Mouse (Mus musculus) heart, postnatal 36 days (tissue): Measurements from ENCODE around the gene Alpk1. TPM values are rescaled to one million over a fixed set of nuclear protein-coding genes. Genes with fewer than 3 reads are reported as not detected.

Source experiments
- DNase-seq, 2 experiments: peaks; one replicate each; pipeline ENCODE4 v3.0.0; 2021 to 2022
- intact Hi-C: fragments of 180-260 bp; cut with DNase I; formaldehyde crosslinking; loops from one replicate; pipeline ENCODE4 v1.15.1; 2025
- total RNA-seq, 2 experiments: library from RNA; stranded (reverse); gene quantifications; 2 replicates each; pipeline ENCODE4 v1.2.3; 2021

Gene Alpk1
- total RNA-seq, 2 experiments from 2014 or later: 2.7 to 4.1 TPM

GRCm38 (mm10) chr3:127633080-127634032 lies 147.0 kb downstream of the Alpk1 start, which contains the start of gene Neurog2:
TSS of gene Neurog2 (plus strand) at chr3:127633135.
- peak; percentile 17 to 22 for DNase-seq
- intact Hi-C loops: loop anchor here (5.0 kb wide), 1 partner anchor 264 kb away; the partner anchor contains the start of gene Fam241a

GRCm38 (mm10) chr3:127632531-127632930 lies 147.8 kb downstream of the Alpk1 start:
- intact Hi-C loops: loop anchor here (5.0 kb wide), 1 partner anchor 265 kb away; the partner anchor contains the start of gene Fam241a
- DNase-seq: peak; percentile 19 to 25

DNA sequence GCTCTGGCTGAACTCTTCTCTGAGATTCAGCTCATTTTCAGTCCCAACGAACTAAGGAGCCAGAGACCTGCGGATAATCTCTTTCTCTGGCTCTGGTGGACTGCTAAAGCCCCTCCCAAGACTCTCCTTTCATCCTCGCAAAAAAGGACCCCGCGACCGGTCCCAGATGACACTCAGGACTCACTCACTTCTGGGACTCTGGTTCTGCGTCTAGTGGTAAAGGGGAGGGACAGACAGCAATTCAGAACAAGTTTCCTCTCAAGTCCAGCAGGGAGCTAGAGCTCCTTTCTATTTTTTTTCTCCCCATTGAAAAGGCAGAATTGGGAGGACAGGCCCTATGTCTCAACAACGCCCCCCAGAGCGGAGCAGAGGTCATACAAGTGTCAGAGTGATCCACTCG lies 148.7 kb downstream of the Alpk1 start:
- DNase-seq: peak in 1 of 2 experiments; percentile 22
- intact Hi-C loops: loop anchor here (5.0 kb wide), 1 partner anchor 266 kb away; the partner anchor contains the start of gene Fam241a

GRCm38 (mm10) chr3:127630735-127631372 lies 149.5 kb downstream of the Alpk1 start:
- intact Hi-C loops: loop anchor here (5.0 kb wide), 1 partner anchor 266 kb away; the partner anchor contains the start of gene Fam241a
- peak in 1 of 2 experiments; percentile 11 for DNase-seq

DNA sequence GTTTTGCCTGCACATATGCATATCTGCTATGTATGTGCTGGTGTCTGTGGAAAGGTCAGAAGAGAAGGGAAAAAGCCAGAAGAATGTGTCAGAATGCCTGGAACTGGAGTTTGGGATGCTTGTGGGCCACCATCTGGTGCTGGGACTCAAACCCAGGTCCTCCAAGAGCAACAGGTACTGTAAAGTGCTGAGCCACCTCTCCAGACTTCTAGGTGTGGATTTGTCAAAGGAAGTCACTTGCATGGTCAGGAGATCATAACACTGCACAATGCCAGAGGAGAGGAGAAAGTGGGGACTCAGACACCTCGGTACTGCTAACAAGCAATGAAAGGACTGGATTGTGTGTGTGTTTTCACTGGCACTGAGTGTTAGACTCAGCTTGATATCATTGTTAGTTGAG lies 150.1 kb downstream of the Alpk1 start:
- peak in 1 of 2 experiments; percentile 11 for DNase-seq
- intact Hi-C loops: loop anchor here (5.0 kb wide), 1 partner anchor 267 kb away; the partner anchor contains the start of gene Fam241a

GRCm38 (mm10) chr3:127628311-127629184 lies 151.8 kb downstream of the Alpk1 start:
- peak in 1 of 2 experiments; percentile 10 for DNase-seq
- intact Hi-C loops: loop anchor here (5.0 kb wide), 2 partner anchors 209 to 224 kb away; partner anchors contain the start of gene Ap1ar

- DNase-seq: no peak
- intact Hi-C loops: loop anchor here (5.0 kb wide), 2 partner anchors 209 to 224 kb away; partner anchors contain the start of gene Ap1ar
These were observed 152.4 kb downstream of the Alpk1 start for GRCm38 (mm10) chr3:127627956-127628310.

GRCm38 (mm10) chr3:127627151-127627955 lies 153.0 kb downstream of the Alpk1 start:
- intact Hi-C loops: loop anchor here (5.0 kb wide), 2 partner anchors 210 to 225 kb away; partner anchors contain the start of gene Ap1ar
- DNase-seq: peak in 1 of 2 experiments; percentile 15

GRCm38 (mm10) chr3:127626524-127626923 lies 153.8 kb downstream of the Alpk1 start:
- intact Hi-C loops: loop anchor here (5.0 kb wide), 2 partner anchors 211 to 226 kb away; partner anchors contain the start of gene Ap1ar

DNA sequence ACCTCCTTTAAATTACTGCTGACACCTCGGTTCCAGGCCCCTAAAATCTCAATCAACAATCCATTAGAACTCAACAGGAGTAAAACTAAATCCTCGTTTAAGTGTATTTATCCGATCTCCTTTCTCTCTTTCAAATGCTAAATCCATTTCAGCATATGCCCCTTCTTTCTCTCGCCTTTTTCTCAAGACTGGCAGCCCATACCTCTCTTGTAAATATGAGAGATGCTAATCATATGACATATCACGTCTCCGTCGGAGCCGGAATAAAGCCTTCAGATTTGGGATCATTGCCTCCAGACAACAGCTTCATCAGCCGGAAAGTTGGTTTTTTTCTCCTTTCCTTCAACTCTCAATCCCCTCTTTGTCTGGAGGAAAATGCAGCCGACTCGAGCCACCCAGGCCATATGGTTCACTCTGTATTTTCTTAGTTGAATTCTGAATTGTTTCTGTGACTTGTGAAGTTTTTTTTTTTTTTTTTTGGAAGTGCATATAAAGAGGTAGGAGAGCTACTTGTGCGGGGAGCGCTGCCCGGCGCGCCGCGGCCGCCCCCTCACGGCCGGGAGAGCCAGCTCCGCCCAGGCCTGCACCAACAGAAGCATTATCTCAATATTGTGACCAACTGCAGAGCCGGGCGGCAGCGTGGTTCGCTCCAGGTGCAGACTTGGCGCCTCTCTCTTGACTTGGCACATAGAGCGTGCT lies 154.5 kb downstream of the Alpk1 start:
- intact Hi-C loops: loop anchor here (2.0 to 5.0 kb wide), 4 partner anchors 137 to 323 kb away; partner anchors contain the start of gene Ap1ar
- DNase-seq: peak in 1 of 2 experiments; percentile 27

More at GRCm38 (mm10) chr3:127626524-127626923, 153.8 kb downstream of the Alpk1 start:
- no peak for DNase-seq

DNA sequence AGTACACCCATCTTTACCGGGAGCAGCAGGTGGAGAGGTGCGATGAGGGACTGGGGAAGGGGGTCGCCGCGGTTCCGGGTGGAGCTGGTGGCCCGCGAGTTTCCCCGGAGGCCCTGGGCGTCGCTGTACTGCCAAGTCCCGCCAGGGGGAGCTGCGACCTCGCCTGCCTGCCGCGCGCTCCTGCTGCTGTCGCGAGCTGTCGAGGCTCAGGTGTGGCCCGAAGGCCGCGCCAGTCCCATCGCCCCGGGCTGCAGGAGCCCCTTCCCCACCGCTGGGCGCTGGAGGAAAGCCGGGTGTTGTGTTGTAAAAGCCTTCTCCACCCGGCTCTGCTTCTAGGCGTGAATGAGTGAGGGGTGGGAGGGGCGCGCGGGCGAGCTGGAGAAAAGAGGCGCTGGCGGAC lies 155.0 kb downstream of the Alpk1 start:
- DNase-seq: peak; percentile 75 to 78
- intact Hi-C loops: loop anchor here (2.0 to 5.0 kb wide), 4 partner anchors 138 to 324 kb away; partner anchors contain the start of gene Ap1ar

Other genes with a start within 250 kb of the Alpk1 start
- gene Larp7, start 227.2 kb downstream of the Alpk1 start, total RNA-seq: 10 to 100 TPM; 19.9 to 22.6 TPM
- under 1 TPM; 0.68 to 0.89 TPM for gene Zgrf1, start 227.0 kb downstream of the Alpk1 start, total RNA-seq
- gene Neurog2, start 147.4 kb downstream of the Alpk1 start, total RNA-seq: not detected
- 1 to 10 TPM; 2.9 to 3.1 TPM for gene Tifa, start 9.3 kb upstream of the Alpk1 start, total RNA-seq
- 10 to 100 TPM; 14.5 to 19.0 TPM for gene Ap1ar, start 57.0 kb upstream of the Alpk1 start, total RNA-seq
- gene Fam241a, start 115.8 kb upstream of the Alpk1 start, total RNA-seq: 1 to 10 TPM; 3.9 to 4.1 TPM